Mouse (Mus musculus) 3T3-L1 (cell line): Measurements from ENCODE around the gene Parpbp.

ENCODE experiments used
- DNase-seq: peaks from one replicate; pipeline ENCODE4 v3.0.0-alpha.2; 2015; ENCODE audit warnings: low read depth, low spot score

Parpbp gene

GRCm38 (mm10) chr10:88146707-88147477 is at the start of gene Parpbp, which contains the start of gene Nup37:
Gene Parpbp (minus strand): TSS chr10:88146941.
Gene Nup37 (plus strand): TSS chr10:88146992.
- DNase-seq, result peak; percentile 84

GRCm38 (mm10) chr10:88167438-88168077 is 20.8 kb upstream of the Parpbp start:
- no peak for DNase-seq

GRCm38 (mm10) chr10:88166158-88166557 is 19.4 kb upstream of the Parpbp start:
- DNase-seq, result peak; percentile 36

- no peak for DNase-seq
These were observed 15.9 kb upstream of the Parpbp start for GRCm38 (mm10) chr10:88162676-88163075.

- no peak for DNase-seq
These were observed 15.4 kb upstream of the Parpbp start for GRCm38 (mm10) chr10:88162096-88162495.

GRCm38 (mm10) chr10:88151658-88152057 is 4.9 kb upstream of the Parpbp start:
- DNase-seq, result peak; percentile 39

GRCm38 (mm10) chr10:88150381-88150780 is 3.6 kb upstream of the Parpbp start:
- peak; percentile 79 for DNase-seq

GRCm38 (mm10) chr10:88146187-88146586 is 554 bp downstream of the Parpbp start:
- DNase-seq, result peak; percentile 15

GRCm38 (mm10) chr10:88135630-88136029 is 11.1 kb downstream of the Parpbp start:
- DNase-seq, result no peak

- peak; percentile 49 for DNase-seq
These were observed 27.0 kb downstream of the Parpbp start for GRCm38 (mm10) chr10:88119721-88120120.

GRCm38 (mm10) chr10:88113290-88113689 is 33.5 kb downstream of the Parpbp start:
- no peak for DNase-seq

- DNase-seq, result no peak
These were observed 40.6 kb downstream of the Parpbp start for GRCm38 (mm10) chr10:88106169-88106568.

GRCm38 (mm10) chr10:88090772-88091171 is 56.0 kb downstream of the Parpbp start, which contains the start of gene Pmch:
Gene Pmch (plus strand): TSS chr10:88091072.
- DNase-seq, result no peak

GRCm38 (mm10) chr10:88067377-88067776 is 79.4 kb downstream of the Parpbp start:
- no peak for DNase-seq

- DNase-seq, result no peak
These were observed 81.9 kb downstream of the Parpbp start for GRCm38 (mm10) chr10:88064872-88065271.

GRCm38 (mm10) chr10:88063436-88063835 is 83.3 kb downstream of the Parpbp start:
- no peak for DNase-seq

- DNase-seq, result no peak
These were observed 89.6 kb downstream of the Parpbp start for GRCm38 (mm10) chr10:88056950-88057649.

GRCm38 (mm10) chr10:88054233-88054985 is 92.3 kb downstream of the Parpbp start:
- DNase-seq, result no peak

GRCm38 (mm10) chr10:88046098-88046771 is 100.5 kb downstream of the Parpbp start:
- peak; percentile 54 for DNase-seq

GRCm38 (mm10) chr10:88044297-88044696 is 102.4 kb downstream of the Parpbp start:
- no peak for DNase-seq
